Mouse (Mus musculus) liver, embryonic 14.5 days (tissue): ENCODE measurements around the gene Fabp6.

Experiments used
- CTCF ChIP-seq: IDR thresholded peaks from 2 replicates; pipeline ENCODE4 v1.5.1; 2016; ENCODE audit warnings: antibody characterized with exemption, low read depth, control low read depth
- EP300 ChIP-seq: IDR thresholded peaks from 2 replicates; pipeline ENCODE4 v1.6.1; 2016; ENCODE audit warnings: antibody characterized with exemption, low read depth

DNA sequence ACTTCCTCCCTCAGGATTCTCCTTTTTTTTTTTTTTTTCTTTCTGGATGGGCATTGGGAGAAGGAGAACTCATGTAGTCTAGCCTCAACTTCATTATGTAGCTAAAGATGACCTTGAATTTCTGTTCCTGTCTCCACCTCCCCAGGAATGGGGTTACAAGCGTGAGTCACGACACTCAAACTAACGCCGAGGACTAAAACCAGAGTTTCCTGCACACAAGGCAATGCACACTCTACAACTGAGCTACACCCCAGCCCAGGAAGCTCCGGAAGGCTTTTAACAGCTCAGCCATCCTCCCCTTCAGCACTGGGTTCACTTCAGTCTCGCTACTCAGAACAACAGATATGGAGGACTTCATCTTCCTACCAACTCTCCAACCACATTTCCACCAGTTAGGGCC is 3.6 kb upstream of the Fabp6 start:
- TF ChIP-seq CTCF, result no peak
- TF ChIP-seq EP300, result no peak
